Mouse (Mus musculus): ENCODE data around the gene Stau1. TPM values are rescaled to one million over a fixed set of nuclear protein-coding genes. Genes with fewer than 3 reads are reported as not detected.

The Stau1 gene
- polyA plus RNA-seq, 1 experiment from 2014 or later, result 29.6 TPM

DNA sequence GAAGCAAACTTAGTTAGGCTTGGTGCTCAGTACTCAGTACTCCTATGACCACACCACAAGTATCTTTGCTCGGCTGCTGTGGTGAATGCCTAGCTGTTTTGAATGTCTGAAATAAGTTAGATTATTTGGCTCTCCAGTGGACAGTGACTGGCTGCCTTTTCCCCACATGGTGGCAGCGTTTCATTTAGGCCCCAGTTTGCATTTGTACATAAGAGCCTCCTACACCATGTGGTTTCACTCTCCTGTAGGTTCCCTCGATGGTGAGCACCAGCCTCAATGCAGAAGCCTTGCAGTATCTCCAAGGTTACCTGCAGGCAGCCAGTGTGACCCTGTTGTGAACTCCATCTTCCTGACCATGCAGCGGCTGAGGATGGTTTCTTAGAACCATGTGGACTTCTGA lies 50.6 kb downstream of the Stau1 start:
- WGBS (ENCODE audit: insufficient replicate concordance), result 53% methylated on average over 4 of the region's 4 CpGs
- H3K4me3 ChIP-seq (ENCODE audit: low read depth, low read length), result no peak overlapping the region
- H3K36me3 ChIP-seq (ENCODE audit: control insufficient read depth, insufficient read depth), result peaks cover 64% of the 10 kb centered on the region
- H3K9ac ChIP-seq (ENCODE audit: low read depth, low read length), result no peak overlapping the region
- ATAC-seq (ENCODE audit: low read depth), result no peak
- no peak overlapping the region for H3K4me2 ChIP-seq (ENCODE audit: low read depth, low read length)
- H3K27ac ChIP-seq (ENCODE audit: low read length), result no peak overlapping the region
- H3K9me3 ChIP-seq (replicated peaks; ENCODE audit: control insufficient read depth, low read length), result no peaks in the 10 kb centered on the region
- no peaks in the 10 kb centered on the region for H3K4me1 ChIP-seq (ENCODE audit: control insufficient read depth, low read depth, low read length)
- no peaks in the 10 kb centered on the region for H3K27me3 ChIP-seq (ENCODE audit: control insufficient read depth, insufficient read depth, low read depth, low read length)

DNA sequence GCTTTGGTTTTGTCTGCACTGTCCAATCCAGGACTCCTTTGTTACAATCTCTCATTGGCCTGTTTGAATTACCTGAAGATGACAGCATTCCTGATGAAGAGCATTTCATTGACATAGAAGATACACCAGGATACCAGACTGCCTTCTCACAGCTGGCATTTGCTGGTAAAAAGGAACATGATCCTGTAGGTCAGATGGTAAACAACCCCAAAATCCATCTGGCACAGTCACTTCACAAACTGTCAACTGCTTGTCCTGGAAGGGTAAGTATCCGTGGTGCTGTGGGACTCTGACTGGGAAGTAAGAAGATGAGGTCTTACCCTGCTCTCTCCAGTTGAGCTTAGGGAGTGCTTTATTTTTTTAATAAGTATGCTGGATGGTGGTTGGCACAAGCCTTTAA lies 51.8 kb downstream of the Stau1 start:
- H3K4me2 ChIP-seq (ENCODE audit: low read depth, low read length), result no peak overlapping the region
- 87% methylated on average over 1 of the region's 1 CpGs for WGBS (ENCODE audit: insufficient replicate concordance)
- H3K9ac ChIP-seq (ENCODE audit: low read depth, low read length), result no peak overlapping the region
- no peaks in the 10 kb centered on the region for H3K9me3 ChIP-seq (replicated peaks; ENCODE audit: control insufficient read depth, low read length)
- H3K27me3 ChIP-seq (ENCODE audit: control insufficient read depth, insufficient read depth, low read depth, low read length), result no peaks in the 10 kb centered on the region
- no peaks in the 10 kb centered on the region for H3K4me1 ChIP-seq (ENCODE audit: control insufficient read depth, low read depth, low read length)
- no peak overlapping the region for H3K27ac ChIP-seq (ENCODE audit: low read length)
- no peak for ATAC-seq (ENCODE audit: low read depth)
- peaks cover 59% of the 10 kb centered on the region for H3K36me3 ChIP-seq (ENCODE audit: control insufficient read depth, insufficient read depth)
- no peak overlapping the region for H3K4me3 ChIP-seq (ENCODE audit: low read depth, low read length)

DNA sequence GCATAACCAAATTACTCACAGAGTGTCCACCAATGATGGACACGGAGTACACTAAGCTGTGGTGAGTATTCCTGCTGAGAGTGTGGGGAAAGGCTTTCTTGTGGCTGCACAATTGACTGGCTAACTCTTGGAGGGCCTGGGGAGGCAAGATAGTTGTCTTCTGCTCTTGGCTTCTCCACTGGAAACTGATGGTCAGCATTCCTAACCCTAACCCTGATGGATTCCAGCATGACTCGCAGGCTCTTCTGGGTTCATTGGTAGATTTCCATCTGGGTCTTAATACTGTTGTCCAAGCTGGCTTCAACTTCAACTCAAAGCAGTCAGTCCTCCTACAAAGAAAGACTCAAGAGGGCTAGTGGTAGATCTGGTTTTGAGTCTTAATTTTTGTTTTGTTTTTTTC lies 53.0 kb downstream of the Stau1 start:
- 80% methylated on average over 2 of the region's 2 CpGs for WGBS (ENCODE audit: insufficient replicate concordance)

DNA sequence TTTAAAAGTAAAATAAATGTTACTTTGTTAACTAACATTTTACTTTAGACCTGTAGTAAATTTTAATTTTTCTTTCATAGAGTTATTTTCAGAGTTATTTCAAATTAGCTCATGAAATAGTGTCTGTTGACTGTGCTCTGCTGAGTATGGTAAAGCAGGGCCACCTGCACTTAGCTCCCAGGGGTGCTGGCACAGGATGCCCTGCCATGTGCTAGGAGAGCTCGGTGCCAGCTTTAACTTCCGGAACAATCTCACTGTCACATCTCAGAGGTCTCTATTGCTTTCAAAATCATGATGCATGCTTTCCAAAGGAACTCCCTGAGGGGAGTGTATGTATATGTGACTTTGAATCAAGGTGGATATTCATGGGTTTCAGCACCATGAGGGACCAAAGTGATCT lies 59.9 kb downstream of the Stau1 start:
- Histone ChIP-seq H3K9ac (ENCODE audit: low read depth, low read length) (no peak overlapping the region), H3K27me3 (ENCODE audit: control insufficient read depth, insufficient read depth, low read depth, low read length) (no peaks in the 10 kb centered on the region), H3K27ac (ENCODE audit: low read length) (no peak overlapping the region), H3K4me3 (ENCODE audit: low read depth, low read length) (no peak overlapping the region), H3K4me2 (ENCODE audit: low read depth, low read length) (no peak overlapping the region), H3K9me3 (replicated peaks; ENCODE audit: control insufficient read depth, low read length) (no peaks in the 10 kb centered on the region), H3K4me1 (ENCODE audit: control insufficient read depth, low read depth, low read length) (no peaks in the 10 kb centered on the region), H3K36me3 (ENCODE audit: control insufficient read depth, insufficient read depth) (peaks cover 40% of the 10 kb centered on the region)
- 94% methylated on average over 2 of the region's 2 CpGs for WGBS (ENCODE audit: insufficient replicate concordance)
- no peak for ATAC-seq (ENCODE audit: low read depth)

More for the DNA sequence above, 53.0 kb downstream of the Stau1 start:
- no peak overlapping the region for H3K9ac ChIP-seq (ENCODE audit: low read depth, low read length)
- no peaks in the 10 kb centered on the region for H3K9me3 ChIP-seq (replicated peaks; ENCODE audit: control insufficient read depth, low read length)
- peaks cover 47% of the 10 kb centered on the region for H3K36me3 ChIP-seq (ENCODE audit: control insufficient read depth, insufficient read depth)
- ATAC-seq (ENCODE audit: low read depth), result no peak
- H3K4me3 ChIP-seq (ENCODE audit: low read depth, low read length), result no peak overlapping the region
- no peaks in the 10 kb centered on the region for H3K4me1 ChIP-seq (ENCODE audit: control insufficient read depth, low read depth, low read length)
- no peak overlapping the region for H3K27ac ChIP-seq (ENCODE audit: low read length)
- no peak overlapping the region for H3K4me2 ChIP-seq (ENCODE audit: low read depth, low read length)
- H3K27me3 ChIP-seq (ENCODE audit: control insufficient read depth, insufficient read depth, low read depth, low read length), result no peaks in the 10 kb centered on the region

DNA sequence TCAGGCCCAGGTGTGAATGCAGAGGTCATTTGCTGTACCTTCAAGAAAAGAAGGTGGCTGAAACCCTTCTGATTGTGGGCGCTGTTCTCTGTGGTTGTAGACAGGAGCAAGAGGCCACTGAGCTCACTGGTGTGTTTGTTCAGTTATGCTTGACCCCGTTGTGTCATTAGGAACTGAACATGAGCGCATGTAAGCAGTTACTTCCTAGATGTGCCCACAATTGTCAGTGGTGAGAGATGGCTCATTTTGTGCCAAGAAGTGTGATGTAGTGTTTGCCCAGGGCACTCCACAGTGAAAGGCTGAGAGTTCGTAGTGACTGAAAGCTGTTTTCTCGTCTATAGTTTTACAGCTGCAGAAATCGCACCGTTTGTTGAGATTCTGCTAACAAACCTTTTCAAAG lies 60.5 kb downstream of the Stau1 start:
- no peak for ATAC-seq (ENCODE audit: low read depth)
- Histone ChIP-seq H3K27me3 (ENCODE audit: control insufficient read depth, insufficient read depth, low read depth, low read length) (no peaks in the 10 kb centered on the region), H3K9ac (ENCODE audit: low read depth, low read length) (no peak overlapping the region), H3K36me3 (ENCODE audit: control insufficient read depth, insufficient read depth) (peaks cover 42% of the 10 kb centered on the region), H3K4me3 (ENCODE audit: low read depth, low read length) (no peak overlapping the region), H3K27ac (ENCODE audit: low read length) (no peak overlapping the region), H3K9me3 (replicated peaks; ENCODE audit: control insufficient read depth, low read length) (no peaks in the 10 kb centered on the region), H3K4me1 (ENCODE audit: control insufficient read depth, low read depth, low read length) (no peaks in the 10 kb centered on the region), H3K4me2 (ENCODE audit: low read depth, low read length) (no peak overlapping the region)
- WGBS (ENCODE audit: insufficient replicate concordance), result 83% methylated on average over 7 of the region's 7 CpGs

DNA sequence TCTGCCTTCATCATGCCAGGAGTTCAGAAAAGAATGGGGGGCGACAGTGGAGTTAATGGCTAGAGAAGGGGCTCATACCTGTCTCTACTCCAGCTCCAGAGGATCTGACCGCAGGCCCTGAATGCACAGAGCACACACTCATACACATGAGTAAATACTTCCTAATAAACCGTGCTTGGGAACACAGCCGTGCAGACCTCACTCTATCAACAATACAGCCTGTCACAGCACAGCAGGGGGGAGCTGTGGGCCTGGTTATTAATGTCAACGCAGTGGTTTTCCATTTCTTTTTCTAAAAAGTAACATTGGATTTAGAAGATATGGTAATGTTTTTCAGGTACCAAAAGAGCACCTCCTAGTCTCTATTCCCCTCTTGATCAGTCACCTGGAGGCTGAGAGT lies 61.7 kb downstream of the Stau1 start:
- no peak overlapping the region for H3K4me3 ChIP-seq (ENCODE audit: low read depth, low read length)
- H3K9me3 ChIP-seq (replicated peaks; ENCODE audit: control insufficient read depth, low read length), result no peaks in the 10 kb centered on the region
- no peak overlapping the region for H3K9ac ChIP-seq (ENCODE audit: low read depth, low read length)
- H3K4me2 ChIP-seq (ENCODE audit: low read depth, low read length), result no peak overlapping the region
- H3K27ac ChIP-seq (ENCODE audit: low read length), result no peak overlapping the region
- peaks cover 44% of the 10 kb centered on the region for H3K36me3 ChIP-seq (ENCODE audit: control insufficient read depth, insufficient read depth)
- no peaks in the 10 kb centered on the region for H3K4me1 ChIP-seq (ENCODE audit: control insufficient read depth, low read depth, low read length)
- no peak for ATAC-seq (ENCODE audit: low read depth)
- H3K27me3 ChIP-seq (ENCODE audit: control insufficient read depth, insufficient read depth, low read depth, low read length), result no peaks in the 10 kb centered on the region
- 90% methylated on average over 5 of the region's 5 CpGs for WGBS (ENCODE audit: insufficient replicate concordance)

DNA sequence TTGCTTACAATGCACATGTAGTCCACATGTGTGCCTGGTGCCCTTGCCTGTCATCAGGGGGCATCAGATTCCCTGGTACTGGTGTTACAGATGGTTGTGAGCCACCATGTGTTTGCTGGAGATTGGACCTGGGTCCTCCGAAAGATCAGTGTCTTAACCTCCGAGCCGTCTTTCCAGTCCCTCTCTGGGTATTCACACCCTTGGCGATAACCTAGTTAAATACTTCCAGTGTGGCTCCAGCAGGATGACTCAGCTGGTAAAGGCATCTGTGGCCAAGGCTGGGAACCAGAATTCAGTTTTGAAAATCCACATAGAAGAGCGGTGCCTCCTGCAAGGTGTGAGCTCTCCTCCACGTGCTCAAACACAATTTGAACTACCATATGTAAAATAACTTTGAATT lies 62.2 kb downstream of the Stau1 start:
- no peak overlapping the region for H3K9ac ChIP-seq (ENCODE audit: low read depth, low read length)
- no peak for ATAC-seq (ENCODE audit: low read depth)
- H3K27me3 ChIP-seq (ENCODE audit: control insufficient read depth, insufficient read depth, low read depth, low read length), result no peaks in the 10 kb centered on the region
- WGBS (ENCODE audit: insufficient replicate concordance), result 90% methylated on average over 6 of the region's 6 CpGs
- peaks cover 48% of the 10 kb centered on the region for H3K36me3 ChIP-seq (ENCODE audit: control insufficient read depth, insufficient read depth)
- H3K4me2 ChIP-seq (ENCODE audit: low read depth, low read length), result no peak overlapping the region
- H3K4me1 ChIP-seq (ENCODE audit: control insufficient read depth, low read depth, low read length), result no peaks in the 10 kb centered on the region
- no peak overlapping the region for H3K4me3 ChIP-seq (ENCODE audit: low read depth, low read length)
- H3K27ac ChIP-seq (ENCODE audit: low read length), result no peak overlapping the region
- no peaks in the 10 kb centered on the region for H3K9me3 ChIP-seq (replicated peaks; ENCODE audit: control insufficient read depth, low read length)

DNA sequence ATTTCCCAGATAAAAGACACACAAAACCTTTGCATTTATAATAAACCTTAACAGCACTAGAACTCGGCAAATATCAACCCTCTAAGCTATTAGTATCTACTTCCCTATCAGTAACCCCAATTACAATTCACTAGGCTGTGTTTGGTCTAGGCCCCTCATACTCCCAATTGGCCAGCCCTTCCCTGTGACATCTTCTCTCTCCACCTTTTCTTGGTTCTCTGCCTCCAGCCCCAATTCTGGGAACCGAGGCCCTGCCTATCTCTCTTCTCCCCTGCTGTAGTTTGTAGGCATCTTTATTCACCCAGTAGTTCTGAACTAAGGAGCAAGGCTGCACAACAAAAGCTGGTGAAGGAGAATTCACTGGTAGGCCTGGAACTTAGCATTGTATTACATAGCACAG lies 72.1 kb downstream of the Stau1 start:
- Histone ChIP-seq H3K4me1 (ENCODE audit: control insufficient read depth, low read depth, low read length) (no peaks in the 10 kb centered on the region), H3K4me3 (ENCODE audit: low read depth, low read length) (no peak overlapping the region), H3K4me2 (ENCODE audit: low read depth, low read length) (no peak overlapping the region), H3K36me3 (ENCODE audit: control insufficient read depth, insufficient read depth) (peaks cover 33% of the 10 kb centered on the region), H3K27ac (ENCODE audit: low read length) (no peak overlapping the region), H3K9me3 (replicated peaks; ENCODE audit: control insufficient read depth, low read length) (no peaks in the 10 kb centered on the region), H3K27me3 (ENCODE audit: control insufficient read depth, insufficient read depth, low read depth, low read length) (no peaks in the 10 kb centered on the region), H3K9ac (ENCODE audit: low read depth, low read length) (no peak overlapping the region)
- no peak for ATAC-seq (ENCODE audit: low read depth)
- 62% methylated on average over 2 of the region's 2 CpGs for WGBS (ENCODE audit: insufficient replicate concordance)

DNA sequence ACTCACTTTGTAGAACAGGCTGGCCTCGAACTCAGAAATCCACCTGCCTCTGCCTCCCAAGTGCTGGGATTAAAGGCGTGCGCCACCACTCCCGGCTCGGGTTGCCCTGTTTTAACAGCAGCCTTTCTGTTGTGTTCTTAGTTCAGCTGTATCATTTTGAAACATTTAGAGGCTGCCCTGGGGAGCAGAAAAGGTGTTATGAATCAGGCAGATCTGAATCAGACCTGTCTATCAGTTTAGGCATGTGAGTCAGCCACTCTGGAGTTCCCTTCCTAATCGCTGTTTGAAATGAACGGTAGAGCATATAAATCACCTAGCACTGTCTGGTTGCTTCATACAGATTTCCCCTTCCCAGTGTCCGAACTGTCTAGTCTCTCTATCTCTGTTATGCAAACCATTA lies 85.6 kb downstream of the Stau1 start:
- WGBS (ENCODE audit: insufficient replicate concordance), result 78% methylated on average over 8 of the region's 8 CpGs
- no peak for ATAC-seq (ENCODE audit: low read depth)
- peaks cover 12% of the 10 kb centered on the region for H3K4me1 ChIP-seq (ENCODE audit: control insufficient read depth, low read depth, low read length)

DNA sequence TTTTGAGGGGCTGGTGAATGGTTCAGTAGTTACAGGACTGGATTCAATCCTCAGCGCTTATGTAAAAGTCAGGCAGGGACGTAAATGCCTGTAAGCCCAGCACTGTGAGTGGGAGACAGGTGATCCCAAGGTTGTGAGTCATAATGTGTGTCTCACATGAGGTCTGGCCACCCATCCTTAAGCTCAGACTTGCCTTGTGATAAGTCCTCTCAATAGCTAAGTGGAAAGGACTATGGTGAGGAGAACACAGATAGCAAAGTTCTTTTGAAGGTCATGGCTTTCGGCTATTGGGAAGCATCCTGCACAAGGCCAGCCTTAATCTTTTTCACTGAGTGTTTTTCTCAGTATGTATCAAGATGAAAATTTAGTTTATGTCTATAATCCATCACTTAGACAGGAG lies 86.4 kb downstream of the Stau1 start:
- peaks cover 18% of the 10 kb centered on the region for H3K4me1 ChIP-seq (ENCODE audit: control insufficient read depth, low read depth, low read length)
- H3K27me3 ChIP-seq (ENCODE audit: control insufficient read depth, insufficient read depth, low read depth, low read length), result no peaks in the 10 kb centered on the region
- no peaks in the 10 kb centered on the region for H3K9me3 ChIP-seq (replicated peaks; ENCODE audit: control insufficient read depth, low read length)
- H3K9ac ChIP-seq (ENCODE audit: low read depth, low read length), result no peak overlapping the region
- 86% methylated on average over 3 of the region's 3 CpGs for WGBS (ENCODE audit: insufficient replicate concordance)
- H3K36me3 ChIP-seq (ENCODE audit: control insufficient read depth, insufficient read depth), result no peaks in the 10 kb centered on the region
- H3K27ac ChIP-seq (ENCODE audit: low read length), result no peak overlapping the region
- no peak overlapping the region for H3K4me3 ChIP-seq (ENCODE audit: low read depth, low read length)
- no peak for ATAC-seq (ENCODE audit: low read depth)
- no peak overlapping the region for H3K4me2 ChIP-seq (ENCODE audit: low read depth, low read length)

More for the DNA sequence above, 85.6 kb downstream of the Stau1 start:
- no peak overlapping the region for H3K4me2 ChIP-seq (ENCODE audit: low read depth, low read length)
- H3K36me3 ChIP-seq (ENCODE audit: control insufficient read depth, insufficient read depth), result no peaks in the 10 kb centered on the region
- H3K4me3 ChIP-seq (ENCODE audit: low read depth, low read length), result no peak overlapping the region
- H3K9ac ChIP-seq (ENCODE audit: low read depth, low read length), result no peak overlapping the region
- no peaks in the 10 kb centered on the region for H3K27me3 ChIP-seq (ENCODE audit: control insufficient read depth, insufficient read depth, low read depth, low read length)
- H3K27ac ChIP-seq (ENCODE audit: low read length), result no peak overlapping the region
- H3K9me3 ChIP-seq (replicated peaks; ENCODE audit: control insufficient read depth, low read length), result no peaks in the 10 kb centered on the region

Data from liver, embryonic 16.5 days (tissue).